Mouse (Mus musculus) kidney, postnatal 10 days (tissue): Measurements from ENCODE around the gene Dnase1l2.

Source experiments
- DNase-seq: peaks from one replicate; pipeline ENCODE4 v3.0.0; 2021; ENCODE audit warnings: mixed read lengths

Dnase1l2 gene

DNA sequence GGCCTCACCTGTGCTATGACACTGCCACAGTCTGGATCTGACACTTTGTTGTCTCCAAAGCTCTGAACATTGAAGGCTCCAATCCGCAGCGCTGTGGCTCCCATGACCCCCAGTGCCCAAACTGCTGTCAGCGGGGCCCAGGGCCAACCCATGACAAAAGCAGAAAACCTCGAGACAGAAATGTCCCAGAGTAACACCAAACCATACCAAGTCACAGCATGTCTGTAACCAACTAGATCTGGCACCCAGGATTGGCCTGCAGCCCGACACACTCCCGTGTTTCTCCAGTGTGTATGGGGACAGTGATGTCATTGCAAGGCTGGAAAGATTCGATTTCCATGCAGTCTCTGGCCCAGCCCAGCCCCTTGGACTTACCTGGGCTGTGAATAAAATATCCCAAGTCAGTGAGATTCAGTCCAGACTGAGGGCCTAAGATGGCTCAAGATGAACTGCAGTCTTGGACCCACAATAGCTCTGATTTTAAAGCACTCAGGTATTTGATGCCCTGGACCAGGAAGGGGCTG is at the start of gene Dnase1l2:
TSS of gene Dnase1l2 (minus strand) at position 474 of the 524 bp plus-strand sequence.
- DNase-seq = no peak

DNA sequence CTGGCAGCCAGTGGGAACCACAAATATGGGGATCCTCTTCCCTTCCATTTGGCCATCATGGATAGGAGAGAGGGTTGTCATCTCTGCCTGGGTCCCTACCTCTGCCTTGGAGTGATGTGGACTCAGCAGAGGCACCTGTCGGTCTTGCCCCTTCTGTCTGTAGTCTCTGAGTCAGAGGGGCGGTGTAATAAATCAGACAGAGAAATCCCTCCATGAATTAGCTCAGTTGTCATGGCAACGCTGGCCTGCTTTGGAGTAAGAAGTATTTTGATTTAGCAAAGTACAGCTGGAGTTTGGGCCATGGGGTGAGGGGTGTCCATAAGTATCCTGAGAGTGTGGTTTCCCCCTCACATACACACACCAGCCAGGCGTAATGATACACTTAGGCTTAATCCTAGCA is 47.5 kb upstream of the Dnase1l2 start:
- peak; percentile 35 for DNase-seq

DNA sequence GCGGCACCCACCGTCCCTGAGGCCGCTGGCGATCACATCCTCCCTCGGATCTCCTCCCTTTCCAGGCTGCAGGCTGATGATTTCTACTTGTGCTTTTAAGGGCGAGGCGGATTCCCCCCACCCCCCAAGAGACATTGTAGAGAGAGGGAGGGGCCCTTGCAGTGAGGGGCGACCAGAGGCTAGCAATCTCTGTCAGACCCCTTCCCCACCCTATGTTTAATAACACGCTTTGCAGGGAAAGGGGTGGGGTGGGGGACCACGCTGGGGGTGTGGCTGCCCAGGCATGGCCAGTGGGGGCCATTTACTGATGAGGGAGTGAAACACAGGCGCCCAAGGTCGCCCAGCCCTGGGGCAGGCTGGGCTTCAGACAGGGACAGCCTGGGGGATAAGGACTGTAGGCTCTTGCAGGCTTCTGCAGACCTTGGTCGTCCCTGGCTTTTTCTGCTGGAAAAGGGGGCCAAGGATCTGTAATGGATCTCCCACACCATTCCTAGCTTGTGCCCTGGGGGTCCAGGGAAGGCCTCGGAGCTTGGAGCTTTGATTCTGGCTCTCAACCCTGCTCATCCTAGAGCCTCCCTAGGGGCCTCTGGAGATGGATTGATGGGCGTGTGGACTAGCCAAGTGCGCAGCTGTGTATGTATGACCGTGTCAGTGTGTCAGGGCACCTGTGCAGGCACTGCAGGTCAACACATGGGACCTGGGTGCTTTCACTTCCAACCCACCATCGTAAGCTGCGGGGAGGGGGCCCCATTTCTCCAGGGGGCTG is 46.5 kb upstream of the Dnase1l2 start:
- no peak for DNase-seq

DNA sequence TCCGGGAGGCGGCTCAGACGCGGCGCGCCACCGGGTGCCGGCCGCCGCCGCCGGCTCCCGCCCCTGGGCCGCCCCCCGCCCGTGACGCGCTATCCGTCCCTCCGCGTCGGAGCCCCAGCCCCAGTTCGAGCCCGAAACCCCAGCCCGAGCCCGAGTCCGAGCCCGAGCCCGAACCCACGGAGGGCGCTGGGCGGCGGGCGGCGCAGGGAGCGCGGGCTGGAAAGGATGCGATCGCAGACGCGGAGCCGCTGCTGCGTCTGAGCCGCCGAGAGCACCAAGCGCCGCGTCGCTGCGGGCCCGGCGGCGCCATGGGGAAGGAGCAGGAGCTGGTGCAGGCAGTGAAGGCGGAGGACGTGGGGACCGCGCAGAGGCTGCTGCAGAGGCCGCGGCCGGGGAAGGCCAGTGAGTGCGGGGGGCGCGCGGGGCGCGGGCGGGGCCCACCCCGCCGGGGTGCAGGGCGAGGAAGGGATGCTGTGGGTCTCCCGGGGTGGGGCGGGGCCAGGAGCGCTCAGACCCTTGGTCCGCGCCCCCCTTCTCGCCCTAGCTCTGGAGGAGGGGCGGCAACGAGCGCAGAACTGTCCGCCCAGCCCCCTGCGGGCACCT is 45.9 kb upstream of the Dnase1l2 start:
- peak; percentile 63 for DNase-seq

DNA sequence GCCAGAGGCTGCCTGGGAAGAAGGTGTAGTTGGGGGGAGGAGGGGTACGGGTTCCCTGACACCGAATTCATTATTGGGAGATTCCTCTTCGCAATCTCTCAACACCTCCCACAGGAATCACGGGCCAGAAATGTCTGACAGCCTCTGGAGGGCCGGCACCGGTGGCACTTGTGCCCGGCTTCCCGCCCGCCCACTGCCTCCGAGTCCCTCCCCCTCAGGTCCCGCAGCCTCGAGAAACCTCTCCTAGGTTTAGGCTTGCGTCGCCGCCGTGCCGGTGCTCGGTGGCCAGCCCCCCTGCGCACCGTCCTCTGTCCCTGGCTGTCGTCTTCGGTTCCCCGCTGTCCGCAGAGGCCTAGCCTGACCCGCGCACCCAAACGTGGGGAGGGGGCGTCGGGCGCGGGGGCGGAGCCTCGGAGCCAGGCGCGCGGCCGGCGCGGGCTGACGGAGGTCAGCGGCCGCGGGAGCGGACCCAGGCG is 45.3 kb upstream of the Dnase1l2 start, which contains the start of gene Caskin1:
TSS of gene Caskin1 (plus strand) at position 416 of the 476 bp plus-strand sequence.
- DNase-seq = peak; percentile 43

DNA sequence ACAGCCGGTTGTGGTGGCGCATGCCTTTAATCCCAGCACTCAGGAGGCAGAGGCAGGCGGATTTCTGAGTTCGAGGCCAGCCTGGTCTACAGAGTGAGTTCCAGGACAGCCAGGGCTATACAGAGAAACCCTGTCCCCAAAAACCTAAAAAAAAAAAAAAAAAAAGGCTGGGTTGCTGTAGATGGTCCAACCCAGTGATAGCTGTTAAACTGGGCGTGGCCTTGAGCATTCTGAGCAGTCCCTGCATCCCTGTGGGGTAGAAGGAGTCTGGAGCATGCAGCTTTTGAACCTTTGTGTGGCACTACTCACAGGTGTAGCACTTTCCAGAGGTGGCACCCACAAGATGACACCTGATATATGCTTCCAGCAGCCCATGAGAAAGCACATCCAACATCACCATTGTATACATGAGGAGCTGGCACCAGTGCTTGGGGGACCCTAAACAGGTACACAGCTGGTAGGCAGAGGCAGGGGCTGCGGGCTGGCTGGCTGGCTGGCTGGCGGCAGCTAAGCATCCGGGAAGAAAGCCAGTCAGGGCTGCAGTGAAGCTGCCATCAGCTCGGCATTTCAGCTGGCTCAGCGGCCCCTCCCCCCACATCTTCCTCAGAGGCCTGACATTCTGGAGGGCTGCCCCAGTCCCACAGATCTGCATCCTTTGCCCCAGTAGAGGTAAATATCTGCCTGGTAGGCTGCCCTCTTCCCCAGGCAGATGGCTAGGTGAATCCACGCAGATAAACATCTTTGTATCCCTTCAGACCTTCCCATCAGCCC is 42.4 kb upstream of the Dnase1l2 start:
- peak; percentile 57 for DNase-seq

DNA sequence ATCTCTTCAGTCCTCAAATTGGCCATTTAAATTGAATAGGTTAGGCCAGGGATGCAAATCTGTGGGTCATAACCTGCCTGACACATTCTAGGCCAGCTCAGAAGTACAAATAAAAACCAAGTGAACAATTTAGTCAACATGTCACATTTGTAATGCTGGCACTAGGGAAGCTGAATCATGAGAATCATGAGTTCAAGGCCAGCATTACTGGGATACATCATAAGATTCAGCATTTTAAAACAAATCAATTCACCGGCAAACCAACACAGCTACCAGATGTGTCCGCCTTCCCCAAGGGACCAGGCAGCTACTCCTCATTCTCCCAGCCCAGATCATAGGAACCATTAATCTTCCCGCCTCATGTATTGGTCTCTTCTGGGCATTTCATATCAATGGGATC is 40.6 kb upstream of the Dnase1l2 start:
- no peak for DNase-seq

DNA sequence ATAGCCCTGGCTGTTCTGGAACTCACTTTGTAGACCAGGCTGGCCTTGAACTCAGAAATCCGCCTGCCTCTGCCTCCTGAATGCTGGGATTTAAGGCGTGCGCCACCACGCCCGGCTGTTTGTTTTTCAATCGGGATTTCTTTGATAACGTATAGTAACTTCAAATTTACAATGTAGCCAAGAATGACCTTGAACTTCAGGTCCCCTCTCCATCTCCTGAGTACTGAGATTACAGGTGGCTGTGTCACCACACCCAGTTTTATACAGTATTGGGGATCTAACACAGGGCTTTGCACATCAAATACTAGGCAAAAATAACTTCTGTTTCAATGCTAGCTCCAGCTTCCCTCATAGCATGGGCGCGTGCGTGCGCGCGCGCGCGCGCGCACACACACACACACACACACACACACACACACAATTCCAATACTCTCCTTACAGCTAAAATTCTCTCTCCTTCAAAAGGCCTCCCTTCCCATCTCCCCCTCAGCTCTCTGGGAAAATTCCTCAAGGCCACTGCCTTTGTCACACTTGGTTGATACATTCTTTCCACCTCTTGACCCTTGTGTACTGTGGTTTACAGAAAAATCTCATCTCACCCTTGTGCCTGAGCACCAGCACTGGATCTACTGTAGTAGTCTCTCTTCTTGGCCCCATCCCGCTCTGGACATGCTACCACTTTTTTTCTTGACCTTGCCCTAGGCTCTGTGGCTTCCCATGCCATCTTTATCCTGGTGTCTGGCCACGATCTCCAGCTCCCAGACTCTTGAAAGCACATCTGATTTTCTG is 38.3 kb upstream of the Dnase1l2 start:
- DNase-seq = no peak

DNA sequence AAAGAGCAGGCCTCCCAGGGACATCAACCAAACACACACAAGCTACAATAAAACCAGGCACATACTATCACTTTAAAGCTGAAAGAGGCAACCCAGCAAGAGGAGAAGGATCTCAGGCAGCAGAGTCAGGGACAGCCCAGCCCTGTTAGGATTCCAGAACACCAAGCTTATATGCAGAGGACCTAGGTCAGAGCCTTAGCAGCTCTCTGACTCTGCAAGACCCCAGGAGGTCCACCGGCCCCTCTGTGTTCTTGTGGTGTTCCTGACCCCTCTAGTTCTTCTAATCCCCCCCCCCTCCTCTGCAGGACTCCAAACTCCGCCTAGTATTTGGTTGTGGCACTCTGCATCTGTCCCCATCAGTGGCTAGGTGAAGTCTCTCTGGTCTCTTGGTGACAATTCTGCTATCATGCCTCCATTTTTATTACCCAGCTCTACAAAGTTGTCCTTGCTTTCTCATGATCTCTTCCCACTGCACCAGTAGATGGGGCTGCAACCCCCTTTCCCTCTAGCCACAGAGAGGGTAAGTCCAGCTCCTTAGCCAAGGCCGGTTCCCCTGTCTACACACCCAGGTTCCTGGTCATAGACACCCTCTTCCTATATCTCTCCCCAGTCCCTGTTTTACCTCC is 37.4 kb upstream of the Dnase1l2 start:
- DNase-seq = peak; percentile 33

DNA sequence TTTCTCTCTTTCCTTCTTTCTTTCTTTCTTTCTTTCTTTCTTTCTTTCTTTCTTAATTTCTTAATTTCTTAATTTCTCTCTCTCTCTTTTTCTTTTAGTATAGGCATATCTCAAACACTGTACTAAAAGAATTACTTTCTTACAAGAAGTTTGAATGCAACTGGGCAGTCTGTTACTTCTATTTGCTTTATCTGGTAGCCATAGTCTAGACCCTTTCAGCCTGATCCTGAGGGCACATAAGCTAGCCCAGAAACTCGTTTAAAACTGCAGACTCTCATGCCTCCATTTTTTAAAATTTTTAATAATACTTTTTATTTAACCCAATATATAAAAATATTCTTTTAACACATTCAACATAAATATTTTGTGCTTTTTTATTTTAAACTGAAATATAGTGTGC is 36.5 kb upstream of the Dnase1l2 start:
- DNase-seq = no peak

DNA sequence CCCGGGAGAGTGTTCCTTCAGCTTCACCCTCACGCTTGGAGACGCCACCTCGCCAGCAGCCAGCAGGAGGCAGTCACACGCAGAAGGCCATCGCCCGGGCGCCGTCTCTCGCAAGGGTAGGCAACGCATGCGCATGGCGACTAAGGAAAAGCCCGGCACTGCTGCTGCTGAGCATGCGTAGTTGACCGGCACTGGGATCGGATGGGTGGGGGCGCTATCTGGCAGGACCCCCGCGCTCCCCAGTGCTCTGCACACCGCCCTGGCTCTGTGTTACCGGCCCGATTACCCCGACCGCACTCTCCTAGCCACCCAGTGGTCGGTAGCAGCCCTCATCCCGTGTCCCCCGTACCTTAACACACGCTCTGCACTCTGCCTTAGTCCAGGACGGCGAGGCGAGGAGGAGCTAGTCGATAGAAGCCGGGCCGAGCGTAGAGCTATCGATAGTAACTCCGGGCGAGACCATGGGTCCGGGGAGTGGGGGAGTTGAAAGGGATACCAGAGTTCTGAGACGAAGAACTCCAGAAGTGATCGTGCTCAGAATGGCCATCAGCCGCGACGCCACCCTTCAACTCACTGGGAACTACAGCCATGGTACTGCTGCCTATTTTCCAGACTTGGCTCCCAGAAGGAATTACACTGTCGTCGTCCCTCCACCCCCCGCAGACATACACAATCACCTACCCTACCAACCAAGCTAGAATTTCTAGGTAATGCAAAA is 35.9 kb upstream of the Dnase1l2 start, which contains the start of gene Mlst8:
TSS of gene Mlst8 (minus strand) at position 416 of the 718 bp plus-strand sequence.
- peak; percentile 98 for DNase-seq

DNA sequence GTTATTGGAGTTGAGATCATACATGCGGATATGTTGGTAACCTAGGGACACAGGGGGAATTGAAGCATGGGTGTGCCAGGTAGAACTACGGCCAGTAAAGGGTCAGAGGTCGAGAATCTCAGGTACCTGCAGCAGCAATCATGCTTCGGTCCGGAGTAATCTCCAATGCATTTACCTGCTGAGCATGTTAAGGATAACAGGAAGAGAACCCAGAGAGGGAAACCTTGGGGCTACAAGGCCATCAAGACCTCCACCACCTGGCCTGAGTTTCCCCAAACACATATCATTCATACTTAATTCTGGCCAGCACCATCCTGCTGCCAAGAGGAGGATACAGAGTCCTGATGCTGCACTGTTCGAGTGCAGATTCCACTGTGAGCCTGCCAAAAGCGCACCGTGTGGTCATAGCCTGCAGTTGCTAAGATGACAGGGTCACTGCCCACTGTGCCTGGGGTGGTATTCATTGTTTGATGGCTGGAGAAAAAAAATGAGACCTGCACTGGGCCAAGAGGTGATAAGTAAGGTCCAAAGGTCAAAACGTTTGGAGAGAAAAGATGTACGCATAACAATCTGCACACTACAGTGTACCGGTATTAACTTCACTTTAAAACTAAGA is 35.2 kb upstream of the Dnase1l2 start:
- DNase-seq = peak; percentile 36

DNA sequence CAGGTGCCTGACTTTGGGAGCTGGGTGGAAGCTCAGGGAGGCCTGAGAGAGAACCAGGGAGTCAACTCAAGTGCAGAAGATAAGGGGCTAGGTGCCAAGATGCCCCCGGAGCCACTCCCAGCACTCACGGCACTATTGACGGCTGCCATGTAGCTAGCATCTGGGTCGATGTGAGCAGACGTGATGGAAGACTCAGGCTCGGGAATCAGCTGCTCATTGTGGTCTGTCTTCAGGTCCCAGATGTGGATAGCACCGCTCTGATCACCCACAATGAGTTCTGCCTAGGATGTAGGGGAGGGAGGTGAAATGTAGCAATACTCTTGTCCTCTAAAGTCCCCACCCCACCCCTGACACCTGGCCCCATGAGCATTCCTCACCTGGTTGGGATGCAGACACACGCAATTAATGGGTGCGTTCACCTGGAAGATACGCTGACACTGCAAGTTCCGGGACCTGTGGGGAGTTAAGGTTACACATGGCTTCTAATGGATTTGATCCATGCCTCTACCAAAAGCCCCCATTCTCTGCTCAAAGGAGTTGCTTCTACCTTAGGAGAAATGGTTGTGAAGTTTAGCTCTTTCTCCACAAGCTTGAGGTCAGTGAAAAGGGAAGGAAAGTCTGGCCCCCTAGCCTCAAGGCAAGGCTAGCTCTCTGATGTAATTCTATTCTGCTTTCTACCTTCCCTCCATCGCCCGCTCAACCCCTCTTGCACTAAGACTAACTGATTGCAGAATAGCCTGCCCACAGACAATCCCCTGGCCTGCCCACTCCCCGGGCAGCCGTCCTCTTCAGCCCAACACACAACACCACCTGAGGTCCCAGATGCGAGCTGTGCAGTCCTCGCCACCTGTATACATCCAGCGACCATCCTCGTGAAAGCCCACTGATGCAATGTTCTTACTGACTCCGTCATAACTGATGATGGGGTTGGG is 34.4 kb upstream of the Dnase1l2 start:
- DNase-seq = no peak

DNA sequence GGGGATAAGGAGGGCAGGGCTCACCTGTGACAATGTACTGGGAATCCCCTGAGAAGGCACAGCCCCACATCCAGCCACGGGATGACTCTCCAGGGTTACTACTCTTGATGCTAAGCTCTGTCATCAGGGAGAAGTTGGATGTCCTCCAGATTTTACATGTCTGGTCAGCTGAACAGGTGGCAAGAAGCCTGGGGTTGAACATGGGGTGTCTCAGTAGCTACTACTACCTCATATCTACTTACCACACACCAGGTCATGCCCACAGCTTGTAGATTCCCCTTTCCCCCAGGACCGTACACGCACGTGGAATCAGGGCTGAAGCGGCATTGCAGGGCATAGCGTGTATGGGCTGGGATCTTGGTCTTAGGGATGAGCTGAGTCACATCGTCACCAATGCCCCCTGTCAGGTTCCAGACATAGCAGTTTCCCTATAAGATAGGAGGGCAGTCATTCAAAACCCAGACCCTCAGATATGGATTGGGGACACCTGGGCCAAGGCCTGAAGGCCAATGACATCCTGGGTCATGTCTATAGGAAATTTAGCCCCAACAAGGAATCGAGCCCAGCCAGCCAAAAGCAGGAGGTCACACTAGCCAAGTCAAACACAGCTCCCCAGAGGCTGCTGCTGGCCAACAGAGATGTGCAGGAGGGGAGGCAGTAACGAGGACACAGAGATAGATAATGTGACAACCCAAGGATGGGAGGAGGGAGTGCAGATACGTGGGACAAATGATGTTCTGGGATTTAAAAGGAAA is 33.3 kb upstream of the Dnase1l2 start:
- no peak for DNase-seq

DNA sequence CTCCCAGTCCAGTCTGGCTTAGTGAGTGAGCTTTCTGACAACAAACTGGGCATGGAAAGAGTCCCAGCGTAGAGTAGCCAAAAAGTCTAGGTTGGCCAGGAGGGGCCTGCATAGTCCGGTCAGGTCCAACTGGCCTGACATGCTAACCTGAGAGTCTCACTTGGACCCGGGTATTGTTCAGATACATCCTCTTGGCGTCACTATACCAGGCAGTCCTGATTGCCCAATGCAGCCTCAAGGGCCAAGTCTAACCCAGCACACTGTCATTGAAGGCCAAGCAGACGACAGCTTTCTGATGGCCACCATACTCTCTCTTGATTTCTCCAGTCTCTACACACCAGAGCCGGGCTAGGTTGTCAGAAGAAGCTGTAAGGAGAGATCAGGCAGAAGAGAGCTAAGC is 32.7 kb upstream of the Dnase1l2 start:
- no peak for DNase-seq

DNA sequence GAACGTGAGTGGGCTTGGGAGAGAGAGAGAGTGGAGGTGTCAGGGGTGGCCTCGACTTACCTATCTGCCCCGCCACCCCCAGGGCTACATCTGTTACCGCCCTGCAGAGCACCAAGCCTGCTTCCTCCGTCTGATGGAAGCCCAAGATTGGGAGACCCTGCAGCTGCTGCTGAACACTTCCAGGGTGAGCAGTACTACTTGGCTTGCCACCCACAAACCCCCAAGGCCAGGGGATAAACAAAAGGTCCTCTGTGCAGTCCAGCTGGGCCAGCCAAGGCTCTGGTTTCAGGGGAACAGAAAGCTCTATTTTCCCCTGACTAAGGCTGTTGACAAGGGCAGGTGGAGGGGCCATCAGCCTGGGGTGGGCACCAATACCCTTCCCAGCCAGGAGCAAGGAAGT is 31.7 kb upstream of the Dnase1l2 start:
- no peak for DNase-seq

DNA sequence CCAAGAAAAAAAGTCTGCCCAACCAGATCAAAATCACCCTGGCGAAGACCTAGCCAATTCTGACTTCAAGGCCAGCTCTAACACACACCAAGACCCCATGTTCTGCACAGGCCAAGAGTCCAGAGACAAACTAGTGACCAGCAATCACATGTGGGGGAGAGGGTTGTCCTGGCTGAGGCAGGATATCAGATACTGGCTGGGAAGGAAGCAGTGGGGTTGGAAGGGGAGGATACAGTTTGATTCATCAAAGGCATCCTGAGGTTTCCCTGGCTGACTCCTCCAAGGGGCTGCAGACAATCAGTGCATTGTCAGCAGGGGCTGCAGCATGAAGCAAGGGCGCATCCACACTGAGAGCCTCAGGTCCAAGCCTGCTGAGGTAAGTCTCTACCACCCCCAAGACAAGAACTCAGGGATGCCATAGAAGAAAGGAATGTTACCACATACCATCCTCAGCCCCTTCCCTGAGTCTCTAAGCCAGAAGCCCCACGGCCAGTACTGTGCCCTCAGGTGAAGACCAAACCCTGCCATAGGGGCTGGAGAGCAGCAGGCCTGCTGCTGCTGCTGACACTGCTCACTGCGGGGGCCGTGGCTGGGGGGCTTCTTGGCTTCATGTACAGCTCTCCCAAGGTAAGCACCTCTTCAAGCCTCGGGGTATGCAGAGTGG is 30.8 kb upstream of the Dnase1l2 start, which contains the start of gene Bricd5:
TSS of gene Bricd5 (plus strand) at position 273 of the 664 bp plus-strand sequence.
- DNase-seq = no peak

DNA sequence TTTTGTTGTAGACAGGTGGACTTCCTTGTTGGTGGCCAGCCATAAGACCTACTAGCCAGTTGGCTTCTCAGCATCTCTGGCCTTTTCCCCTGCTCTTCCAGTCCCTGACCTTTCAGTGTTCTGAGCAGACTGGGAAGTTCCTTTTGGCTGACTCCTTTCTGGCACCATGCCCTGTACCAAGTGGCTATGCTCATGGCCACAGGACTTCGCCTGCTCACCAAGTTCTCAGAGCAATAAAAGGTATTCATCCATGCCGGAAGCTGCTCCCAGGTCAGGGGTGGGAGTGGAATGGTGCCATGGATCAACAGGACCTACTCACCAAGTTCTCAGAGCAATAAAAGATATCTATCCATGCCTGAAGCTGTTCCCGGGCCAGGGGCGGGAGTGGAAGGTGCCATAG is 29.6 kb upstream of the Dnase1l2 start:
- DNase-seq = peak; percentile 86
